Mouse (Mus musculus) 3T3-L1 (cell line): ENCODE results near the gene Furin.

ENCODE experiments used
- DNase-seq: peaks from one replicate; pipeline ENCODE4 v3.0.0-alpha.2; 2015; ENCODE audit warnings: low read depth, low spot score

The Furin gene

GRCm38 (mm10) chr7:80405188-80405695 is at the start of gene Furin:
Furin (minus strand) TSS chr7:80405436.
- no peak for DNase-seq

GRCm38 (mm10) chr7:80454786-80455185 is 49.5 kb upstream of the Furin start:
- DNase-seq: peak; percentile 69

- DNase-seq: no peak
Observed at GRCm38 (mm10) chr7:80453997-80454396, 48.8 kb upstream of the Furin start.

GRCm38 (mm10) chr7:80453121-80453520 is 47.9 kb upstream of the Furin start:
- DNase-seq: no peak

- no peak for DNase-seq
Observed at GRCm38 (mm10) chr7:80452241-80452640, 47.0 kb upstream of the Furin start.

- no peak for DNase-seq
Observed at GRCm38 (mm10) chr7:80451550-80452232, 46.5 kb upstream of the Furin start.

GRCm38 (mm10) chr7:80450354-80450753 is 45.1 kb upstream of the Furin start:
- no peak for DNase-seq

- no peak for DNase-seq
Observed at GRCm38 (mm10) chr7:80449620-80450091, 44.4 kb upstream of the Furin start.

GRCm38 (mm10) chr7:80447336-80447735 is 42.1 kb upstream of the Furin start:
- no peak for DNase-seq

GRCm38 (mm10) chr7:80446221-80446878 is 41.1 kb upstream of the Furin start:
- peak; percentile 62 for DNase-seq

- DNase-seq: no peak
Observed at GRCm38 (mm10) chr7:80445492-80445891, 40.3 kb upstream of the Furin start.

- no peak for DNase-seq
Observed at GRCm38 (mm10) chr7:80444401-80445249, 39.4 kb upstream of the Furin start.

GRCm38 (mm10) chr7:80443124-80443523 is 37.9 kb upstream of the Furin start:
- no peak for DNase-seq

GRCm38 (mm10) chr7:80441986-80442904 is 37.0 kb upstream of the Furin start:
- peak; percentile 85 for DNase-seq

- no peak for DNase-seq
Observed at GRCm38 (mm10) chr7:80440685-80441084, 35.4 kb upstream of the Furin start.

- DNase-seq: no peak
Observed at GRCm38 (mm10) chr7:80439789-80440488, 34.7 kb upstream of the Furin start.

- peak; percentile 86 for DNase-seq
Observed at GRCm38 (mm10) chr7:80439032-80439760, 34.0 kb upstream of the Furin start.

- DNase-seq: peak; percentile 42
Observed at GRCm38 (mm10) chr7:80436571-80436970, 31.3 kb upstream of the Furin start.

- DNase-seq: peak; percentile 74
Observed at GRCm38 (mm10) chr7:80435594-80435993, 30.4 kb upstream of the Furin start.

GRCm38 (mm10) chr7:80429661-80430060 is 24.4 kb upstream of the Furin start:
- no peak for DNase-seq
